Mouse (Mus musculus) testis, adult 2 months (tissue): ENCODE data around the gene Tmem269.

Experiments
- CTCF ChIP-seq: fragments of 200-500 bp; IDR thresholded peaks from 2 replicates; pipeline ENCODE4 v1.5.1; 2012; ENCODE audit warnings: low read depth, mild to moderate bottlenecking, inconsistent platforms, low read length, moderate library complexity; ENCODE audit not compliant: control insufficient read depth, insufficient read depth, insufficient replicate concordance
- POLR2A ChIP-seq: fragments of 200-500 bp; IDR thresholded peaks from 2 replicates; pipeline ENCODE4 v1.6.1; 2012; ENCODE audit warnings: low read depth, mild to moderate bottlenecking, inconsistent platforms, low read length, moderate library complexity; ENCODE audit not compliant: control insufficient read depth

GRCm38 (mm10) chr4:119244468-119245240 lies 26.6 kb upstream of the Tmem269 start:
- TF ChIP-seq CTCF (no peak), POLR2A (no peak)
